Mouse (Mus musculus) heart, embryonic 16.5 days (tissue): ENCODE measurements around the gene Trdmt1. TPM values are rescaled to one million over a fixed set of nuclear protein-coding genes. Genes with fewer than 3 reads are reported as not detected.
"Not testable (repeated sequence)": the region's sequence is repeated elsewhere in the genome, so short reads cannot be mapped to it uniquely, and the experiment has no call there.

Experiments used
- ATAC-seq: fragments of 200-750 bp; cut with Nextera tagmentation; replicated peaks from 2 replicates; pipeline ENCODE4 v1.8.0; 2017; ENCODE audit warnings: moderate number of reproducible peaks; ENCODE audit not compliant: insufficient read depth, low FRiP score; ENCODE audit errors: extremely low read depth
- H3K27ac ChIP-seq: fragments of 300-500 bp; sonication (generic); 2 replicates; pipeline ENCODE4 v1.5.1; 2014; ENCODE audit warnings: mild to moderate bottlenecking, low read length, control low read depth, moderate library complexity
- H3K27me3 ChIP-seq: fragments of 300-500 bp; sonication (generic); 2 replicates; pipeline ENCODE4 v1.6.1; 2014; ENCODE audit warnings: low read length, mixed read lengths; ENCODE audit not compliant: control insufficient read depth, insufficient read depth
- H3K36me3 ChIP-seq: fragments of 300-500 bp; sonication (generic); 2 replicates; pipeline ENCODE4 v1.6.1; 2014; ENCODE audit not compliant: control insufficient read depth, insufficient read depth
- H3K4me1 ChIP-seq: fragments of 300-500 bp; sonication (generic); 2 replicates; pipeline ENCODE4 v1.6.1; 2014; ENCODE audit warnings: low read length, mixed read lengths; ENCODE audit not compliant: control insufficient read depth, insufficient read depth
- H3K4me2 ChIP-seq: fragments of 300-500 bp; sonication (generic); 2 replicates; pipeline ENCODE4 v1.6.1; 2014; ENCODE audit warnings: low read depth, mild to moderate bottlenecking, control low read depth, low read length
- H3K4me3 ChIP-seq: fragments of 300-500 bp; sonication (generic); 2 replicates; pipeline ENCODE4 v1.5.1; 2014; ENCODE audit warnings: mild to moderate bottlenecking, control low read depth, low read length
- H3K9ac ChIP-seq: fragments of 300-500 bp; sonication (generic); 2 replicates; pipeline ENCODE4 v1.6.1; 2014; ENCODE audit warnings: low read length, control low read depth
- H3K9me3 ChIP-seq: fragments of 300-500 bp; sonication (generic); replicated peaks from 2 replicates; pipeline ENCODE4 v1.6.1; 2016; ENCODE audit warnings: low read length; ENCODE audit not compliant: control insufficient read depth
- WGBS: fragments of 180-500 bp; shearing (Covaris S2); extraction: QIAGEN DNeasy Blood & Tissue Kit; methylation state at CpG from one replicate; pipeline ENCODE4 v1.1.7; 2014; 5-methylcytosine and 5-hydroxymethylcytosine counted together
- polyA plus RNA-seq: library from polyadenylated mRNA; unstranded; fragments of >200 nt; fragmentation: Nextera tagmentation; extraction: Ambion mirVana; gene quantifications from 2 replicates; pipeline ENCODE4 v1.2.1, GENCODE M21; 2015

The Trdmt1 gene
- polyA plus RNA-seq = 10.4 and 11.2 TPM in 2 replicates

DNA sequence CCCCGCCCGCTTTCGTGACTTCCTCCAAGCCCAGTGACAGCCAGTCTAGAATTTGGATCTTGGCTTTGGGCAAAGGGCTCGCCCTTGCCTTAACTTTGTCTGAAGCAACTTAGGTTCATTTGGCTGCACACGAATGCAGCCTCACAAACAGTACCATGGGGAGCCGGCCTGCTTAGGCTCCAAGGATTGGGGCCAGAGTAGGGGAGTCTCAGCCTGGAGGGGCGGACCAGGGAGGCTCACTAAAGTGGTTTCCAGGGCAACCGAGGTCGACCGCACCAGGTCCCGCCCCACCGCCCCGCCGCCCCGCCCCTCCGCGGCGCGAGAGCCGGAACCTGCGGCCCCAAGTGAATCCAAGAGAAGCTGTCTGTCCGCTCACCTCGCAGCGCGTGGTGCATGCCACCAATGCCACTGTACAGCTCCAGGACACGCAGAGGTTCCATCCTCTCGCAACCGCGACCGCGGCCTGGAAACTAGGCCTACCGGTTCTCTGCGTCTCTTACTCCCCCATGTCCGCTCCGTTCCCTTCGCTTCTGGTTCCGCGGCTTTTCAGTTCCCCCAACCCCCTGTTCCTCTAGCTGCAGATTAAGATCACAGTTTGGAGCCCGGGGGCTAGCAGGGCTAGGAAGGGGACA lies at the start of gene Trdmt1:
Trdmt1 (minus strand) TSS at position 476 of the 632 bp plus-strand sequence.
- Histone ChIP-seq H3K27ac (peak within 1 kb of the TSS; percentile 93), H3K27me3 (no peaks in the 10 kb centered on the region), H3K36me3 (no peaks in the 10 kb centered on the region), H3K9ac (peak within 1 kb of the TSS; percentile 91), H3K4me3 (peak within 1 kb of the TSS; percentile 76), H3K9me3 (no peaks in the 10 kb centered on the region), H3K4me1 (peaks cover 4% of the 10 kb centered on the region; the same call in 1 of the 2 replicates), H3K4me2 (peak within 1 kb of the TSS; percentile 80)
- under 1% methylated on average over 39 of the region's 39 CpGs for WGBS
- peak; percentile 99 for ATAC-seq

DNA sequence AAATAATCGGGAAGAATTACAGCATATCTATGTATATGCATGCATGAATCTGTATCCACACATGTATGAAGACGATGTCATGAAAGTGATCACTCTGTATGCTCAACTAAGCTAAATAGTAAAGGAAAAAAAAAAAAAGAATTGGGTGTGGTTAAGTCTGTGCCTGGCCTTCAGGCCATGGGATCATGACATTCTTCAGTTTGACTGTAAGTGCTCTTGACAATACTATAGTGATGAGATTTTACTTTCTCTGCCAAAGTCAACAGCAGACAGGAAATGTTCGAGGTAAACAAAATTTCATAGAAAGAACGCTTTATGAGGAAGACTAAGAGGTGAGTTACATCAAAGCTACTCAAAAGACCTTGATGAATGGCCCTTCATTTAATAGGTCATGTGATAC lies 48.9 kb upstream of the Trdmt1 start:
- 58% methylated on average over 4 of the region's 4 CpGs for WGBS
- ATAC-seq = no peak
- H3K9me3 ChIP-seq = no peaks in the 10 kb centered on the region

DNA sequence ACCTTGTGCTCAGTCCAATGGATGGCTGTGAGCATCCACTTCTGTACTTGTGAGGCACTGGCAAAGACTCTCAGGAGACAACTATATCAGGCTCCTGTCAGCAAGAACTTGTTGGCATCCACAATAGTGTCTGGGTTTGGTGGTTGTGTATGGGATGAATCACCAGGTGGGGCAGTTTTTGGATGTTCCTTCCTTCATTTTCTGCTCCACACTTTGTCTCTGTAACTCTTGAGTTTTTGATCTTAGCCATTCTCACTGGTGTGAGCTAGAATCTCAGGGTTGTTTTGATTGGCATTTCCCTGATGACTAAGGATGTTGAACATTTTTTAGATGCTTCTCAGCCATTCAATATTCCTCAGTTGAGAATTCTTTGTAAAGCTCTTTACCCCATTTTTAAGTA lies 39.3 kb upstream of the Trdmt1 start:
- not testable (repeated sequence) for H3K4me3 ChIP-seq, H3K4me2 ChIP-seq, H3K27ac ChIP-seq, H3K9ac ChIP-seq, H3K9me3 ChIP-seq, H3K27me3 ChIP-seq, H3K4me1 ChIP-seq, ATAC-seq
- peaks cover 37% of the 10 kb centered on the region for H3K36me3 ChIP-seq

More for the DNA sequence above, 48.9 kb upstream of the Trdmt1 start:
- no peak overlapping the region for H3K9ac ChIP-seq
- H3K27me3 ChIP-seq = no peaks in the 10 kb centered on the region
- no peaks in the 10 kb centered on the region for H3K36me3 ChIP-seq
- no peak overlapping the region for H3K27ac ChIP-seq
- no peaks in the 10 kb centered on the region for H3K4me1 ChIP-seq
- no peak overlapping the region for H3K4me2 ChIP-seq
- H3K4me3 ChIP-seq = no peak overlapping the region

DNA sequence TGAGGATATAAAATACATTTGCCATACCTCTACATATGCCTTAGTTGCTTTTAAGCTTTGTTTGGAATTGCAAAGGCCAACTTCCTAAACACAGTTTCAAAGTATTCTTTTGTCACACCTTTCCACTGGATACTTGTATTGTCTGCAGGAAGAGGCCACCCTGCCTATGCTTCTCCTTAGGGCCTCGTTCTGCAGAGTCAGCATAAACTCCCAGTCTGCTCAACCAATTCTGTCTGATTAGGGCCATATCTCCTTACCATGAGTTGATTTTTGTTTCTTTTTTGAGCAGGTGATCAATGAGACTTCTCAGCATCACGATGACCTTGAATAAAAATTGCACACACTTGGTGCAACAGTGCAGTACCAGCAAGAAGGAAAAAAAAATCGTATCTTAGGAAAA lies 37.7 kb upstream of the Trdmt1 start:
- Histone ChIP-seq H3K9ac (no peak overlapping the region), H3K27me3 (no peaks in the 10 kb centered on the region), H3K4me1 (peaks cover 4% of the 10 kb centered on the region; the same call in 1 of the 2 replicates), H3K27ac (no peak overlapping the region), H3K36me3 (peaks cover 48% of the 10 kb centered on the region), H3K9me3 (no peaks in the 10 kb centered on the region), H3K4me3 (no peak overlapping the region), H3K4me2 (no peak overlapping the region)
- 71% methylated on average over 3 of the region's 3 CpGs for WGBS
- ATAC-seq = no peak

DNA sequence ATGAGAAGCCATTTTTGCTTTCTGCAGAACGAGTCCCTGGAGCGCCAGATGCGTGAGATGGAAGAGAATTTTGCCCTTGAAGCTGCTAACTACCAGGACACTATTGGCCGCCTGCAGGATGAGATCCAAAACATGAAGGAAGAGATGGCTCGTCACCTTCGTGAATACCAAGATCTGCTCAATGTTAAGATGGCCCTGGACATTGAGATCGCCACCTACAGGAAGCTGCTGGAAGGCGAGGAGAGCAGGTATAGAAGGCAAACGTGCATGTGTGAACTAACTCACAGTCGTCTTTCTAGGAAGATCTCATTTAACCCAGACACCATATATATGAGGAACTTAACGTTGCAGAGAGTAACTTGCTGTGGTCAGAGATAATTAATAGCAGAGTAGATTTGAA lies 35.5 kb upstream of the Trdmt1 start:
- ATAC-seq = no peak
- Histone ChIP-seq H3K4me3 (no peak overlapping the region), H3K9me3 (no peaks in the 10 kb centered on the region), H3K9ac (no peak overlapping the region), H3K4me2 (peak overlapping the region; percentile 1), H3K27ac (no peak overlapping the region), H3K27me3 (no peaks in the 10 kb centered on the region), H3K4me1 (peaks cover 10% of the 10 kb centered on the region), H3K36me3 (peaks cover 55% of the 10 kb centered on the region)
- WGBS = 53% methylated on average over 11 of the region's 11 CpGs

DNA sequence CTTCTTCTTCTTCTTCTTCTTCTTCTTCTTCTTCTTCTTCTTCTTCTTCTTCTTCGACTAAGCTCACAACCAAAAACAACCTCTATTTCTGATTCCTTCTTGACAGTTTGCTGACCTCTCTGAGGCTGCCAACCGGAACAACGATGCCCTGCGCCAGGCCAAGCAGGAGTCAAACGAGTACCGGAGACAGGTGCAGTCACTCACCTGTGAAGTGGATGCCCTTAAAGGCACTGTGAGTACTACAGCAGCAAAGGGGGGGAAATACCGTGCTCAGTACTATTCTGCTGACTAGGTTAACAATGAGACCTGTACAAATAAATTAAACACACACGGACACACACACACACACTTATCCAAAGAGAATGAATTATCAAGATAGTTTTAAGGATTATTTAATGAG lies 34.8 kb upstream of the Trdmt1 start:
- Histone ChIP-seq H3K4me3 (no peak overlapping the region), H3K27me3 (no peaks in the 10 kb centered on the region), H3K4me2 (peak overlapping the region; percentile 45), H3K4me1 (peaks cover 10% of the 10 kb centered on the region), H3K36me3 (peaks cover 55% of the 10 kb centered on the region), H3K27ac (no peak overlapping the region), H3K9ac (no peak overlapping the region), H3K9me3 (no peaks in the 10 kb centered on the region)
- ATAC-seq = no peak
- 87% methylated on average over 8 of the region's 8 CpGs for WGBS

DNA sequence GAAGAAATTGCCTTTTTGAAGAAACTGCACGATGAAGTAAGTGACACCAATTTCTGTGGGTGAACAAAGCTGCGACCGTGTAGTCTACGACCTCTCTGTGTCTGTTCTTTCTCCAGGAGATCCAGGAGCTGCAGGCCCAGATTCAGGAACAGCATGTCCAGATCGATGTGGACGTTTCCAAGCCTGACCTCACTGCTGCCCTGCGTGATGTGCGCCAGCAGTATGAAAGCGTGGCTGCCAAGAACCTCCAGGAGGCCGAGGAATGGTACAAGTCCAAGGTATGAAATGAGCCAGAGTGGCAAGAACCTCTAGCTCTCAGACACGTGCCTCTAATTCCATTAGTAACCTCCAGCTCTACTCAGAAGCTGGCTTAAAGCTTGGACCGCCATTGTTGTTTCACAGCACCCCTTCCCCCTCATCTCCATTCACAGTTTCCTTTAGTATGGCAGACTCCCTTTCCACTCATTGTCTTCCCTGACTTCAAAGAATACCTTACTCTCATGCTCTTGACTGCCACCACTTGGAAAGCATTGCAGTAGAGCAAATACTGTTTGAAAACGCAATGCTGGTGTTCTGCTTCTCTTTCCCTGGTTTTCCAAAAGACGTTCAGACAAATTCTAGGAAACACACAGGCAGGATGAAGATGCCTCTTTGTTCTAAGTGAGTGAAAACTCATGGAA lies 34.1 kb upstream of the Trdmt1 start:
- H3K9ac ChIP-seq = 0 out of 2 replicates have a peak overlapping the region, but pooled peaks have one; percentile 30
- H3K27me3 ChIP-seq = no peaks in the 10 kb centered on the region
- H3K4me1 ChIP-seq = peaks cover 10% of the 10 kb centered on the region
- H3K36me3 ChIP-seq = peaks cover 55% of the 10 kb centered on the region
- H3K9me3 ChIP-seq = no peaks in the 10 kb centered on the region
- peak overlapping the region; percentile 52 for H3K27ac ChIP-seq
- peak overlapping the region; percentile 22 for H3K4me3 ChIP-seq
- no peak for ATAC-seq
- WGBS = 66% methylated on average over 14 of the region's 14 CpGs
- peak overlapping the region; percentile 40 for H3K4me2 ChIP-seq

DNA sequence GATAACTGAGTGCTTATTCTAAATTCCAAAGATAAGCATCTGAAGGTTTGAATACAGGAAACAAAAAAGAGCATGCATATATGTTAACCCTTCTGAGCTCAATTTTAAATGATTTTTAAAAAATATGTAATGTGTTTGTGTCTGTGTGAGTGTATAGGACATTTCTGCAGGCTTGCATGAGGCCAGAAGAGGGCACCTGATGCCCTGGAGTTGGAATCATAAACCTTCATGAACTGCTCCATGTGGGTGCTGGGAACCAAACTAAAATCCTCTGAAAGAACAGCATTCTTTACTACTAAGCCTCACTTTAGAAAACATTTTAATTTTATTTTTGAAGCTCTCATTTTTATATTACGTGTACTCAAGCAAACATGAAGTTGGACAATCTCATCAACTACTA lies 32.9 kb upstream of the Trdmt1 start:
- H3K4me2 ChIP-seq = peak overlapping the region; percentile 60
- H3K4me3 ChIP-seq = peak overlapping the region; percentile 40
- no peak for ATAC-seq
- no peaks in the 10 kb centered on the region for H3K9me3 ChIP-seq
- no peak overlapping the region; the same call in 1 of the 2 replicates for H3K9ac ChIP-seq
- H3K4me1 ChIP-seq = peaks cover 14% of the 10 kb centered on the region
- no peaks in the 10 kb centered on the region for H3K27me3 ChIP-seq
- H3K27ac ChIP-seq = no peak overlapping the region
- H3K36me3 ChIP-seq = peaks cover 50% of the 10 kb centered on the region
- WGBS = 88% methylated on average over 1 of the region's 1 CpGs

DNA sequence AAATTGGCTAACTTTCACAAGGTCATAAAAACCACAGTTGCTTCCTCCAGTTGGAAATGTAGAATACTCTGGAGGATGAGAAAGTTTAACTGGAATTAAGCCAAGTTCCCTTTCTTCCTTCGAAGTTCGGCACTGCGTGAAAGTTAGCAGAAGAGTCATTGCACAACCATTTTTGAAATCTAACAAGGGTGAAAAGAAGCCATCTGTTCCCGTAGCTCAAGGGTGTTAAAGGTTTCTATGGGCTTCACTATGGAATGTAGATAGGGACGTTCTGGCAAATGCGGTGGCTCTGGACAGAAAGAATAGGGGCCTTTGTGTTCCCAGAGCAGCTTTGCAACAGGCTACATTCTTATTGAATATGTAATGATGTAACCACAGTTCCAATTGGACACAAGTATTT lies 31.5 kb upstream of the Trdmt1 start:
- Histone ChIP-seq H3K9me3 (no peaks in the 10 kb centered on the region), H3K9ac (peak overlapping the region; percentile 90), H3K27me3 (no peaks in the 10 kb centered on the region), H3K4me1 (peaks cover 20% of the 10 kb centered on the region), H3K4me2 (peak overlapping the region; percentile 79), H3K4me3 (peak overlapping the region; percentile 90), H3K36me3 (peaks cover 36% of the 10 kb centered on the region), H3K27ac (peak overlapping the region; percentile 99)
- ATAC-seq = no peak
- 9% methylated on average over 6 of the region's 6 CpGs for WGBS
